Mouse (Mus musculus) ES-Bruce4 (cell line): ENCODE results near the gene Sipa1l2. TPM values are rescaled to one million over a fixed set of nuclear protein-coding genes. Genes with fewer than 3 reads are reported as not detected.

Experiments used
- H3K27ac ChIP-seq: 2 replicates; pipeline ENCODE4 v1.5.1; 2012; ENCODE audit warnings: low read length, inconsistent platforms; ENCODE audit not compliant: insufficient read depth
- H3K27me3 ChIP-seq: 2 replicates; pipeline ENCODE4 v1.6.1; 2012; ENCODE audit warnings: mild to moderate bottlenecking, low read length, inconsistent platforms; ENCODE audit not compliant: control insufficient read depth, poor library complexity, insufficient read depth, severe bottlenecking
- H3K36me3 ChIP-seq: 2 replicates; pipeline ENCODE4 v1.6.1; 2012; ENCODE audit warnings: inconsistent platforms, mild to moderate bottlenecking, low read length, moderate library complexity; ENCODE audit not compliant: control insufficient read depth, poor library complexity, insufficient read depth, severe bottlenecking
- H3K4me1 ChIP-seq: one replicate; pipeline ENCODE4 v1.8.1; 2011; ENCODE audit warnings: low read length; ENCODE audit not compliant: control insufficient read depth, insufficient read depth
- H3K4me3 ChIP-seq: 2 replicates; pipeline ENCODE4 v1.5.1; 2011; ENCODE audit warnings: low read depth, mild to moderate bottlenecking, low read length
- H3K9ac ChIP-seq: 2 replicates; pipeline ENCODE4 v1.6.1; 2012; ENCODE audit warnings: low read depth, mild to moderate bottlenecking, inconsistent platforms; ENCODE audit not compliant: poor library complexity, severe bottlenecking
- H3K9me3 ChIP-seq: replicated peaks from 2 replicates; pipeline ENCODE4 v1.6.1; 2012; ENCODE audit warnings: mild to moderate bottlenecking, low read length, inconsistent platforms; ENCODE audit not compliant: control insufficient read depth, poor library complexity, insufficient read depth, severe bottlenecking
- CTCF ChIP-seq: IDR thresholded peaks from one replicate; pipeline ENCODE4 v1.8.1; 2011; ENCODE audit warnings: low read depth, low read length
- EP300 ChIP-seq: IDR thresholded peaks from 2 replicates; pipeline ENCODE4 v1.6.1; 2011; ENCODE audit warnings: low read depth, low read length; ENCODE audit not compliant: insufficient read depth
- POLR2A ChIP-seq: IDR thresholded peaks from one replicate; pipeline ENCODE4 v1.8.1; 2011; ENCODE audit warnings: low read length; ENCODE audit not compliant: insufficient read depth
- polyA plus RNA-seq: library from polyadenylated mRNA; stranded (reverse); fragments of >200 nt; gene quantifications from 2 replicates; pipeline ENCODE4 v1.2.4, GENCODE M21; 2011; ENCODE audit warnings: low read depth; ENCODE audit not compliant: missing spikeins, insufficient read depth, insufficient read length

Gene Sipa1l2
- polyA plus RNA-seq, 1 experiment, result 25.1 TPM

GRCm38 (mm10) chr8:125471374-125471773, 98.2 kb downstream of the Sipa1l2 start:
- peaks cover 2% of the 10 kb centered on the region for H3K4me1 ChIP-seq
- H3K36me3 ChIP-seq, result no peaks in the 10 kb centered on the region; the same call in 1 of the 2 replicates
- H3K9me3 ChIP-seq, result no peaks in the 10 kb centered on the region
- no peaks in the 10 kb centered on the region for H3K27me3 ChIP-seq
- no peak overlapping the region for H3K9ac ChIP-seq
- TF ChIP-seq POLR2A, result no peak
- no peak overlapping the region for H3K4me3 ChIP-seq
- no peak overlapping the region for H3K27ac ChIP-seq

- H3K27ac ChIP-seq, result no peak overlapping the region
- TF ChIP-seq CTCF (no peak), POLR2A (no peak), EP300 (no peak)
- H3K9ac ChIP-seq, result no peak overlapping the region
- H3K36me3 ChIP-seq, result no peaks in the 10 kb centered on the region; the same call in 1 of the 2 replicates
- H3K27me3 ChIP-seq, result no peaks in the 10 kb centered on the region
- H3K4me3 ChIP-seq, result no peak overlapping the region
- no peaks in the 10 kb centered on the region for H3K9me3 ChIP-seq
- H3K4me1 ChIP-seq, result peaks cover 10% of the 10 kb centered on the region
Observed at GRCm38 (mm10) chr8:125465156-125465821, 104.3 kb downstream of the Sipa1l2 start.

DNA sequence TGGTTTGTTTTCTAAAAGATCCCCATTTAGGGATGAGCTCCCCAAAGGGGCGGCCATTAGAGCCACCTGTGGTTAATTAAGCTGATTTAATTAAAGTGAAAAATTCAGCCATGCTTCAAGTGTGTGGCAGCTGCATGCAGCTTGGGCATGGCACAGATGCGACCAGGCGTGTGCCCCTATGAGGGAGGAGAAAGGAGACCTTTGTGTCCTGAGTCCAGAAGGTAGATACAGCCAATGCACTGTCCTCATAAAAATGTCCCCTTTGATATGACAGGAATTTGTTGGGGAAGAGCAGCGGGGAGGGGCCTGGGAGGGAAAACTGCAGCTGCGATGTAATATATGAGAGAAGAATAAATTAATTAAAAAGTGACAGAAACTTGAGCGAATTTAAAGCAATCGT, 106.7 kb downstream of the Sipa1l2 start:
- H3K27ac ChIP-seq, result no peak overlapping the region
- TF ChIP-seq EP300 (no peak), CTCF (no peak), POLR2A (no peak)
- no peaks in the 10 kb centered on the region for H3K9me3 ChIP-seq
- H3K36me3 ChIP-seq, result no peaks in the 10 kb centered on the region
- no peaks in the 10 kb centered on the region for H3K27me3 ChIP-seq
- H3K4me1 ChIP-seq, result peaks cover 12% of the 10 kb centered on the region
- H3K4me3 ChIP-seq, result no peak overlapping the region
- no peak overlapping the region for H3K9ac ChIP-seq

- TF ChIP-seq CTCF (no peak), POLR2A (no peak), EP300 (no peak)
- peaks cover 12% of the 10 kb centered on the region for H3K4me1 ChIP-seq
- H3K4me3 ChIP-seq, result no peak overlapping the region
- no peaks in the 10 kb centered on the region for H3K36me3 ChIP-seq
- peak overlapping the region; percentile 98; the same call in 1 of the 2 replicates for H3K27ac ChIP-seq
- no peaks in the 10 kb centered on the region for H3K27me3 ChIP-seq
- no peak overlapping the region for H3K9ac ChIP-seq
- no peaks in the 10 kb centered on the region for H3K9me3 ChIP-seq
Observed at GRCm38 (mm10) chr8:125461504-125461903, 108.1 kb downstream of the Sipa1l2 start.

- Histone ChIP-seq H3K9me3 (no peaks in the 10 kb centered on the region), H3K4me1 (peaks cover 12% of the 10 kb centered on the region), H3K4me3 (no peak overlapping the region), H3K27ac (peak overlapping the region; percentile 98), H3K27me3 (no peaks in the 10 kb centered on the region), H3K36me3 (no peaks in the 10 kb centered on the region), H3K9ac (no peak overlapping the region; the same call in 1 of the 2 replicates)
- TF ChIP-seq EP300 (peak; percentile 81), CTCF (no peak), POLR2A (no peak)
Observed at GRCm38 (mm10) chr8:125460602-125461001, 109.0 kb downstream of the Sipa1l2 start.

GRCm38 (mm10) chr8:125449048-125449447, 120.6 kb downstream of the Sipa1l2 start:
- Histone ChIP-seq H3K27ac (no peak overlapping the region), H3K36me3 (no peaks in the 10 kb centered on the region), H3K9ac (no peak overlapping the region), H3K27me3 (no peaks in the 10 kb centered on the region), H3K9me3 (no peaks in the 10 kb centered on the region), H3K4me1 (no peaks in the 10 kb centered on the region), H3K4me3 (no peak overlapping the region)
- TF ChIP-seq POLR2A, result no peak
- TF ChIP-seq CTCF, result no peak
- no peak for TF ChIP-seq EP300
